9 mouse cellular contexts compared by ENCODE assay signal in the genomic region with DNA sequence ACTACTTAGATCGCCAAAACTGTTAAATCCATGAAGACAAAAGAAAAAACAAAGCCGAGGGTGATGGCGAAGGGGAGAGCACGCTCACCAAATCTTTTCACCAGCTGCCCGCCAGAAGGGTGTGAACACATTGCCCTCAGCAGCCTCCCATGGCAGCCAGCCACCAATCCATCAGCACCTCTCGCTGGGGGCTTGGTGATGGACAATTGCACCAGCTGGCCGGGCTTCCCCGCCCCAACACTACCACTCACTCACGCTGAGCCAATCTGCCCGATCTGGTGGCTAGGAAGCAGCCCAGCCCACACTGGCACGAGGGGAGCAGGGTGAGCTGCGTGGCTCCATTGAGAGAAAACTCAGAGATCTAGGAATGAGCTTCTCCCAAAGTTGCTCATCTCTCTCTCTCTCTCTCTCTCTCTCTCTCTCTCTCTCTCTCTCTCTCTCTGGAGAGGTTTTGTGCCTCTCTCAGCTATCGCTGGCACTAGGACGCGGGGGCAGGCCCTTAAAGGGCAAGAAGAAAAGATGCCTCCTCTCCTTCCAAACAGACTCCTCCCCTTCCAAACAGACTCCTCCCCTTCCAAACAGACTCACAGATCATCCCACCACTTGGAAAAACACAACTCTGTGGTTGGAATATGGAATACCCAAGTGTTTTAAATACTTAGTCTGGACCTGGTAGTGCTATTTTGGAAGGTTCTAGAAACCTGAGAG.
DNase-seq lines count a peak whose midpoint lies in the region; ATAC-seq and TF ChIP-seq lines count a peak whose summit lies in the region.
"Had no signal": no experiment of that assay in that cellular context is flagged by ENCODE, and none has a peak within 500 bp of the region (broad histone marks: within the 10 kb centered on the region; RNA-seq: fewer than 3 reads in every experiment).

No protein-coding gene starts in this region.

- H3K36me3 ChIP-seq in forebrain, embryonic 12.5 days (replicated peaks) = no peaks in the 10 kb centered on the region
- no peaks in the 10 kb centered on the region for H3K36me3 ChIP-seq in hindbrain, embryonic 11.5 days (ENCODE audit: control insufficient read depth, insufficient read depth, low read length)
- H3K36me3 ChIP-seq in lung, embryonic 16.5 days (ENCODE audit: control insufficient read depth, insufficient read depth, low read length) = no peaks in the 10 kb centered on the region

- H3K4me2 ChIP-seq in forebrain, embryonic 12.5 days = no peak overlapping the region
- H3K4me2 ChIP-seq in hindbrain, embryonic 11.5 days (replicated peaks; ENCODE audit: low read depth, low read length) = no peak overlapping the region
- H3K4me2 ChIP-seq in lung, embryonic 16.5 days (ENCODE audit: low read depth, low read length) = no peak overlapping the region
- H3K4me2 ChIP-seq: liver, embryonic 13.5 days had no signal

- intact Hi-C loops in gastrocnemius, adult 2 months (cut with DNase I) = no loop called here

- H3K9ac ChIP-seq in forebrain, embryonic 12.5 days = no peak overlapping the region
- H3K9ac ChIP-seq in hindbrain, embryonic 11.5 days (ENCODE audit: low read depth, low read length) = no peak overlapping the region
- no peak overlapping the region for H3K9ac ChIP-seq in lung, embryonic 16.5 days (ENCODE audit: low read length)
- H3K9ac ChIP-seq: liver, embryonic 13.5 days had no signal

- no peak overlapping the region for H3K27ac ChIP-seq in gastrocnemius, adult 2 months
- H3K27ac ChIP-seq in forebrain, embryonic 12.5 days = peak overlapping the region; percentile 84
- H3K27ac ChIP-seq in hindbrain, embryonic 11.5 days (ENCODE audit: low read depth, low read length) = peak overlapping the region; percentile 53
- H3K27ac ChIP-seq in lung, embryonic 16.5 days (ENCODE audit: low read length) = no peak overlapping the region
- H3K27ac ChIP-seq: liver, embryonic 13.5 days had no signal

- no peaks in the 10 kb centered on the region for H3K27me3 ChIP-seq in forebrain, embryonic 12.5 days
- no peaks in the 10 kb centered on the region for H3K27me3 ChIP-seq in hindbrain, embryonic 11.5 days (ENCODE audit: control insufficient read depth, insufficient read depth, low read length)
- H3K27me3 ChIP-seq in lung, embryonic 16.5 days (ENCODE audit: control insufficient read depth, insufficient read depth, low read depth, low read length) = no peaks in the 10 kb centered on the region; the same call in 1 of the 2 replicates
- H3K27me3 ChIP-seq: liver, embryonic 13.5 days had no signal

- no peaks in the 10 kb centered on the region; the same call in 1 of the 2 replicates for H3K9me3 ChIP-seq in forebrain, embryonic 12.5 days
- no peaks in the 10 kb centered on the region; the same call in 1 of the 2 replicates for H3K9me3 ChIP-seq in hindbrain, embryonic 11.5 days (ENCODE audit: control insufficient read depth, low read length)
- no peaks in the 10 kb centered on the region for H3K9me3 ChIP-seq in lung, embryonic 16.5 days (ENCODE audit: control insufficient read depth, low read length)

- peak; percentile 84; the same call in 1 of the 2 replicates for ATAC-seq in forebrain, embryonic 12.5 days (ENCODE audit: low FRiP score)
- peak; percentile 78 for ATAC-seq in hindbrain, embryonic 11.5 days (ENCODE audit: low FRiP score)
- ATAC-seq in lung, embryonic 16.5 days (ENCODE audit: low read depth) = peak; percentile 81
- no peak for ATAC-seq in megakaryocyte progenitor cell, adult 5-6 weeks (replicated peaks; ENCODE audit: poor library complexity)

- peak; percentile 37 for DNase-seq in gastrocnemius, adult 2 months
- DNase-seq in gastrocnemius, postnatal 25 days = no peak
- peak; percentile 57 for DNase-seq in hindbrain, embryonic 11.5 days (ENCODE audit: low spot score)
- DNase-seq in right cerebral cortex, postnatal 14 days = peak; percentile 50
- no peak for DNase-seq in ovary, postnatal 10 days (ENCODE audit: low spot score)
- DNase-seq: liver, embryonic 13.5 days had no signal

- H3K4me1 ChIP-seq in forebrain, embryonic 12.5 days = peaks cover 5% of the 10 kb centered on the region; the same call in 1 of the 2 replicates
- H3K4me1 ChIP-seq in hindbrain, embryonic 11.5 days (replicated peaks; ENCODE audit: control insufficient read depth, insufficient read depth, low read length) = no peaks in the 10 kb centered on the region
- no peaks in the 10 kb centered on the region for H3K4me1 ChIP-seq in lung, embryonic 16.5 days (replicated peaks; ENCODE audit: control insufficient read depth, insufficient read depth, low read length)
- H3K4me1 ChIP-seq: liver, embryonic 13.5 days had no signal

- 49% methylated on average over 15 of the region's 15 CpGs for WGBS in forebrain, embryonic 12.5 days
- 47% methylated on average over 15 of the region's 15 CpGs for WGBS in hindbrain, embryonic 11.5 days
- WGBS in lung, embryonic 16.5 days = 35% methylated on average over 15 of the region's 15 CpGs

- no peak overlapping the region for H3K4me3 ChIP-seq in gastrocnemius, adult 2 months
- H3K4me3 ChIP-seq in forebrain, embryonic 12.5 days (replicated peaks) = no peak overlapping the region
- H3K4me3 ChIP-seq in hindbrain, embryonic 11.5 days (ENCODE audit: low read depth, low read length) = no peak overlapping the region
- no peak overlapping the region for H3K4me3 ChIP-seq in lung, embryonic 16.5 days (ENCODE audit: low read length)
- H3K4me3 ChIP-seq: liver, embryonic 13.5 days had no signal

- TF ChIP-seq CTCF in gastrocnemius, adult 2 months (IDR thresholded peaks at IDR 0.05) = no peak

Comparison
In these comparisons a context has a peak if more than half of its experiments do, and no peak if none do; other contexts are left out.
1. DNase-seq: peak in gastrocnemius, adult 2 months (single experiment), hindbrain, embryonic 11.5 days (single experiment) and right cerebral cortex, postnatal 14 days (single experiment); none in gastrocnemius, postnatal 25 days (single experiment) and ovary, postnatal 10 days (single experiment).
2. H3K27ac ChIP-seq: peak in forebrain, embryonic 12.5 days (single experiment) and hindbrain, embryonic 11.5 days (single experiment); none in gastrocnemius, adult 2 months (single experiment) and lung, embryonic 16.5 days (single experiment).